ENCODE assay signal across 9 mouse cellular contexts in genomic region chr6:87399137-87399536, GRCm38 (mm10). TPM values are rescaled to one million over a fixed set of nuclear protein-coding genes. Genes with fewer than 3 reads are reported as not detected.
DNase-seq lines count a peak whose midpoint lies in the region; ATAC-seq and TF ChIP-seq lines count a peak whose summit lies in the region.
"Had no signal": no experiment of that assay in that cellular context is flagged by ENCODE, and none has a peak within 500 bp of the region (broad histone marks: within the 10 kb centered on the region; RNA-seq: fewer than 3 reads in every experiment).

No protein-coding gene starts in this region.

- H3K4me2 ChIP-seq in heart, embryonic 12.5 days: no peak overlapping the region
- H3K4me2 ChIP-seq: neural tube, embryonic 12.5 days had no signal

- H3K27ac ChIP-seq in heart, adult 2 months: no peak overlapping the region
- no peak overlapping the region for H3K27ac ChIP-seq in heart, embryonic 12.5 days (ENCODE audit: poor library complexity, severe bottlenecking)
- no peak overlapping the region for H3K27ac ChIP-seq in cortical plate, adult 2 months (ENCODE audit: insufficient read depth, low read length)
- H3K27ac ChIP-seq: neural tube, embryonic 12.5 days had no signal

- H3K79me2 ChIP-seq in heart, adult 2 months (replicated peaks; ENCODE audit: control insufficient read depth, insufficient read depth, low read length): no peaks in the 10 kb centered on the region

- no peaks in the 10 kb centered on the region for H3K36me3 ChIP-seq in heart, adult 2 months (ENCODE audit: control insufficient read depth, insufficient read depth, low read length)
- no peaks in the 10 kb centered on the region for H3K36me3 ChIP-seq in heart, embryonic 12.5 days
- H3K36me3 ChIP-seq: neural tube, embryonic 12.5 days had no signal

- ATAC-seq in heart, embryonic 12.5 days (ENCODE audit: insufficient number of reproducible peaks, low FRiP score): no peak
- peak; percentile 80 for ATAC-seq in activated CD4-positive, CD25-positive, alpha-beta regulatory T cell, adult 4 months

- peaks cover 2% of the 10 kb centered on the region for H3K4me1 ChIP-seq in heart, adult 2 months (ENCODE audit: control insufficient read depth, insufficient read depth, low read length)
- peaks cover 36% of the 10 kb centered on the region for H3K4me1 ChIP-seq in heart, embryonic 12.5 days (replicated peaks)
- no peaks in the 10 kb centered on the region for H3K4me1 ChIP-seq in cortical plate, adult 2 months (ENCODE audit: control insufficient read depth, insufficient read depth, low read length)
- H3K4me1 ChIP-seq: neural tube, embryonic 12.5 days had no signal

- intact Hi-C loops in heart, adult 2 months (cut with DNase I): loop anchor here (5.0 kb wide), 2 partner anchors 123 to 273 kb away; partner anchors contain the start of gene Aplf
- intact Hi-C loops in heart, postnatal 14 days (cut with DNase I): loop anchor here (5.0 kb wide), 2 partner anchors 123 to 273 kb away; partner anchors contain the start of gene Aplf
- intact Hi-C loops in left cerebral cortex, postnatal 14 days (cut with DNase I): loop anchor here (5.0 kb wide), 2 partner anchors 48 to 123 kb away; no protein-coding TSS in a partner anchor

- H3K9ac ChIP-seq in heart, adult 2 months (ENCODE audit: low read depth, low read length): no peak overlapping the region
- H3K9ac ChIP-seq in heart, embryonic 12.5 days: no peak overlapping the region
- H3K9ac ChIP-seq: neural tube, embryonic 12.5 days had no signal

- TF ChIP-seq POLR2A in heart, adult 2 months (IDR thresholded peaks at IDR 0.05; ENCODE audit: insufficient read depth, low read depth, low read length): no peak
- TF ChIP-seq POLR2A in cortical plate, adult 2 months (IDR thresholded peaks at IDR 0.05; ENCODE audit: extremely low read depth, insufficient read depth, low read length): no peak

- TF ChIP-seq CTCF in heart, adult 2 months (IDR thresholded peaks at IDR 0.05): peak; percentile 98; the same call in 1 of the 2 replicates
- peak; percentile 96 for TF ChIP-seq CTCF in cortical plate, adult 2 months (IDR thresholded peaks at IDR 0.05; ENCODE audit: extremely low read depth, insufficient read depth, low read length)

- WGBS in heart, adult 2 months: 1% methylated on average over 5 of the region's 5 CpGs
- 3% methylated on average over 5 of the region's 5 CpGs for WGBS in heart, embryonic 12.5 days

- TF ChIP-seq EP300 in heart, adult 2 months (IDR thresholded peaks at IDR 0.05; ENCODE audit: insufficient read depth, low read depth, low read length): peak; percentile 44; the same call in 1 of the 2 replicates

- no peaks in the 10 kb centered on the region for H3K9me3 ChIP-seq in heart, embryonic 12.5 days (replicated peaks)
- H3K9me3 ChIP-seq: neural tube, embryonic 12.5 days had no signal

- DNase-seq in heart, adult 2 months: peak; percentile 59 to 79
- peak; percentile 76 to 84 for DNase-seq in heart, postnatal 14 days
- peak; percentile 57 to 84 for DNase-seq in left cerebral cortex, postnatal 14 days (ENCODE audit: low spot score in 2 of 2)
- peak; percentile 82 for DNase-seq in neural tube, embryonic 10.5 days (ENCODE audit: extremely low spot score, low spot score)
- DNase-seq in testis, postnatal 10 days (ENCODE audit: low spot score): peak; percentile 89

- no peak overlapping the region for H3K4me3 ChIP-seq in heart, adult 2 months
- H3K4me3 ChIP-seq in heart, embryonic 12.5 days: no peak overlapping the region
- H3K4me3 ChIP-seq in cortical plate, adult 2 months (ENCODE audit: insufficient read depth, low read length): no peak overlapping the region
- H3K4me3 ChIP-seq: neural tube, embryonic 12.5 days had no signal

- peaks cover 2% of the 10 kb centered on the region; the same call in 1 of the 2 replicates for H3K27me3 ChIP-seq in heart, adult 2 months (ENCODE audit: control insufficient read depth, insufficient read depth, low read length)
- peaks cover 42% of the 10 kb centered on the region for H3K27me3 ChIP-seq in heart, embryonic 12.5 days (replicated peaks)
- H3K27me3 ChIP-seq: neural tube, embryonic 12.5 days had no signal

RNA-seq across cellular contexts. Expression of gene Gkn3, which starts 10.4 kb away (rescaled TPM):
- 1 to 10 TPM; 1.7 to 2.1 TPM for total RNA-seq in heart, adult 2 months (2021)
- 1.9 and 4.4 TPM in 2 replicates for polyA plus RNA-seq in heart, adult 2 months (2012; rRNA removed)
- polyA plus RNA-seq in heart, embryonic 12.5 days (2016; fragmentation: Nextera tagmentation; extraction: Ambion mirVana): 2.1 and 2.5 TPM in 2 replicates
- not detected for polyA plus RNA-seq in activated CD4-positive, CD25-positive, alpha-beta regulatory T cell, adult 4 months (2017; shearing (Covaris generic))
- 28.4 and 42.8 TPM in 2 replicates for polyA plus RNA-seq in cortical plate, adult 2 months (2012; rRNA removed)
- total RNA-seq in heart, postnatal 14 days (2021): 1 to 10 TPM; 1.1 to 1.7 TPM
- 1 to 10 TPM; 3.9 TPM for total RNA-seq in left cerebral cortex, postnatal 14 days (2021)
- polyA plus RNA-seq: neural tube, embryonic 12.5 days had no signal

RNA-seq across cellular contexts. Expression of gene Gkn2, which starts 26.0 kb away (rescaled TPM):
- total RNA-seq in heart, adult 2 months (2021): not detected
- not detected in 2 replicates for polyA plus RNA-seq in heart, adult 2 months (2012; rRNA removed)
- not detected in 2 replicates for polyA plus RNA-seq in heart, embryonic 12.5 days (2016; fragmentation: Nextera tagmentation; extraction: Ambion mirVana)
- not detected for polyA plus RNA-seq in activated CD4-positive, CD25-positive, alpha-beta regulatory T cell, adult 4 months (2017; shearing (Covaris generic))
- polyA plus RNA-seq in cortical plate, adult 2 months (2012; rRNA removed): not detected in 2 replicates
- total RNA-seq in heart, postnatal 14 days (2021): not detected
- total RNA-seq in left cerebral cortex, postnatal 14 days (2021): not detected
- polyA plus RNA-seq: neural tube, embryonic 12.5 days had no signal

RNA-seq across cellular contexts. Expression of gene Bmp10, which starts 29.7 kb away (rescaled TPM):
- 10 to 100 TPM; 51.0 to 60.1 TPM for total RNA-seq in heart, adult 2 months (2021)
- polyA plus RNA-seq in heart, adult 2 months (2012; rRNA removed): 53.8 and 106 TPM in 2 replicates
- polyA plus RNA-seq in heart, embryonic 12.5 days (2016; fragmentation: Nextera tagmentation; extraction: Ambion mirVana): 6.7 and 7.3 TPM in 2 replicates
- polyA plus RNA-seq in activated CD4-positive, CD25-positive, alpha-beta regulatory T cell, adult 4 months (2017; shearing (Covaris generic)): not detected
- polyA plus RNA-seq in cortical plate, adult 2 months (2012; rRNA removed): not detected in 2 replicates
- total RNA-seq in heart, postnatal 14 days (2021): 10 to 100 TPM; 20.6 to 49.0 TPM
- not detected for total RNA-seq in left cerebral cortex, postnatal 14 days (2021)
- polyA plus RNA-seq: neural tube, embryonic 12.5 days had no signal

RNA-seq across cellular contexts. Expression of gene Gkn1, which starts 48.4 kb away (rescaled TPM):
- not detected for total RNA-seq in heart, adult 2 months (2021)
- 0.12 TPM in 2 replicates for polyA plus RNA-seq in heart, adult 2 months (2012; rRNA removed)
- not detected in 2 replicates for polyA plus RNA-seq in heart, embryonic 12.5 days (2016; fragmentation: Nextera tagmentation; extraction: Ambion mirVana)
- not detected for polyA plus RNA-seq in activated CD4-positive, CD25-positive, alpha-beta regulatory T cell, adult 4 months (2017; shearing (Covaris generic))
- polyA plus RNA-seq in cortical plate, adult 2 months (2012; rRNA removed): 0.13 and 0.17 TPM in 2 replicates
- not detected for total RNA-seq in heart, postnatal 14 days (2021)
- under 1 TPM; 0.27 to 0.29 TPM for total RNA-seq in left cerebral cortex, postnatal 14 days (2021)
- polyA plus RNA-seq: neural tube, embryonic 12.5 days had no signal
